Mouse (Mus musculus) forebrain, embryonic 11.5 days (tissue): ENCODE measurements at regions not wholly inside any gene's neighbourhood (a gene's known extent, or its start where the extent isn't known, plus 50 kb on each side); places are given as distances from the start of the nearest gene placed in this dataset.

Source experiments
- ATAC-seq: fragments of 200-750 bp; cut with Nextera tagmentation; replicated peaks from 2 replicates; pipeline ENCODE4 v1.8.0; 2017; ENCODE audit warnings: moderate TSS enrichment; ENCODE audit not compliant: low FRiP score
- DNase-seq: peaks from one replicate; pipeline ENCODE4 v3.0.0-alpha.2; 2017; ENCODE audit warnings: low spot score
- H3K27ac ChIP-seq: fragments of 300-500 bp; sonication (generic); 2 replicates; pipeline ENCODE4 v1.5.1; 2014; ENCODE audit warnings: low read depth, low read length
- H3K27me3 ChIP-seq: fragments of 300-500 bp; sonication (generic); 2 replicates; pipeline ENCODE4 v1.6.1; 2014; ENCODE audit warnings: mild to moderate bottlenecking, low read length, mixed read lengths; ENCODE audit not compliant: control insufficient read depth, insufficient read depth
- H3K36me3 ChIP-seq: fragments of 300-500 bp; sonication (generic); 2 replicates; pipeline ENCODE4 v1.6.1; 2014; ENCODE audit warnings: mild to moderate bottlenecking, low read length, moderate library complexity, mixed read lengths; ENCODE audit not compliant: control insufficient read depth, insufficient read depth
- H3K4me1 ChIP-seq: fragments of 300-500 bp; sonication (generic); replicated peaks from 2 replicates; pipeline ENCODE4 v1.6.1; 2014; ENCODE audit warnings: low read length, mixed read lengths; ENCODE audit not compliant: control insufficient read depth, insufficient read depth
- H3K4me2 ChIP-seq: fragments of 300-500 bp; sonication (generic); 2 replicates; pipeline ENCODE4 v1.6.1; 2014; ENCODE audit warnings: low read depth, mild to moderate bottlenecking, low read length, moderate library complexity, mixed read lengths; ENCODE audit not compliant: severe bottlenecking
- H3K4me3 ChIP-seq: fragments of 300-500 bp; sonication (generic); 2 replicates; pipeline ENCODE4 v1.5.1; 2014; ENCODE audit warnings: low read depth, low read length
- H3K9ac ChIP-seq: fragments of 300-500 bp; sonication (generic); 2 replicates; pipeline ENCODE4 v1.6.1; 2014; ENCODE audit warnings: low read length
- H3K9me3 ChIP-seq: fragments of 300-500 bp; sonication (generic); 2 replicates; pipeline ENCODE4 v1.6.1; 2016; ENCODE audit warnings: low read length, mixed read lengths; ENCODE audit not compliant: control insufficient read depth
- WGBS: fragments of 180-500 bp; shearing (Covaris S2); extraction: QIAGEN DNeasy Blood & Tissue Kit; methylation state at CpG from one replicate; pipeline ENCODE4 v1.1.7; 2014; 5-methylcytosine and 5-hydroxymethylcytosine counted together

DNA sequence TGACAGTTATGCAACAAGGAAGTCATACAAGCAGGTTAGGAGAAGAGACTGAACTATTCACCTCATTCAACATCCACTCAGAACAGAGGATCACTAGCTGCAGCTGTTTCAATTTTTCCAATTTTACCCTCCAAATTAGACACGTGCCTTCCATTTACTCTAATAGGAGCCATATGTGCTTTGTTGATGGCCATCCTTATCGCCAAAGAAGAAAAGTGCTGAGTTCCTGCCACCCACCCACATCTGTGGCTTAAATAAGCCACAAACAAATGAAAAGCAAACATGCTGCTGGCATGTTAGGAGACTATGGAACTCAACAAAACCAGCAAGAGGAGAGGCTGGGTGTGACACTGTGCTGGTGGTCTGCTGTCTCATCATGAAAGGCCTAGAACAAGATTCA lies 1786.1 kb downstream of the 9330182O14Rik start:
- WGBS, result 83% methylated on average over 2 of the region's 2 CpGs
- no peak overlapping the region for H3K27ac ChIP-seq

DNA sequence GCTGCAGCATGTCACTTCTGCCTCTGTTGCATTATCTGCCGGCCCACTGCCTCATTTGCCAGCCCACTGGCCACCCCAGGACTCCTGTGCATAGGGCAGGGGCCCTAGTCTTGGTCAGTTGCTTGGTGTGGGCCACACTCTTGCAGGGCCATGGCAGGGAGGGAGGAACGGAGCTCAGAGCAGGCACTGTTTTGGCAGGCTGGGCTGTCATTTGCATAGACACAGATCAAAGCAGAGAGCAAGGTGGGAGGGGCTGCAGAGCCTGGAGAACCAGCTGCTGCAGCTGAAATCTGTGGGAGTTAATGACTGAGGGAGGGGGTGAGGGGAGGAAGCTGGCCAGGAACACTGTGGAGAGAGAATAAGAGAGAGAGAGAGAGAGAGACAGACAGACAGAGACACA lies 1802.5 kb downstream of the 9330182O14Rik start:
- no peak overlapping the region for H3K27ac ChIP-seq
- H3K9ac ChIP-seq, result no peak overlapping the region
- H3K4me3 ChIP-seq, result no peak overlapping the region
- H3K4me1 ChIP-seq, result no peaks in the 10 kb centered on the region
- no peak overlapping the region for H3K4me2 ChIP-seq
- H3K9me3 ChIP-seq, result no peaks in the 10 kb centered on the region
- no peaks in the 10 kb centered on the region for H3K27me3 ChIP-seq
- ATAC-seq (peak; percentile 49; the same call in 1 of the 2 replicates), DNase-seq (no peak)
- 62% methylated on average over 2 of the region's 2 CpGs for WGBS
- H3K36me3 ChIP-seq, result no peaks in the 10 kb centered on the region

More for the DNA sequence above, 1786.1 kb downstream of the 9330182O14Rik start:
- Histone ChIP-seq H3K36me3 (no peaks in the 10 kb centered on the region), H3K4me1 (no peaks in the 10 kb centered on the region), H3K27me3 (no peaks in the 10 kb centered on the region), H3K4me3 (no peak overlapping the region), H3K4me2 (no peak overlapping the region), H3K9ac (no peak overlapping the region), H3K9me3 (no peaks in the 10 kb centered on the region)
- DNase-seq (no peak), ATAC-seq (no peak)

DNA sequence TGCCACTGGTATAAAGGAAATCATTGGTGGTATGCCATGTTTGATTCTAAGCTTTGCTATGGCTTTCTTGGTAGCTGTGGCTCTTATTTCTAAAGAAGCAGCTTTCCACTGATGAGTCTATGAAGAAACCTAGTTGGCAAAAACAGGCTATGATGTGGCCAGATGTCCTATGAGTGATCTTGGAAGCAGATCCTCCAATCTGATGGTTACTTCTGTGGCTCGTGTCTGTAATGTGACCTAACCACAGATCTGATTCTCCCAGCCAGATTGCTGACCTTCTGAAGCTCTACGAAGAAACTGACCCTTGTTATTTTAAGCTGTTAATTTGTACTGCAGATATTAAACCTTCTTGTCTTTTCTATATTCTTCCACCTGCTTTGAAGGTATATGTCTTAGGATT lies 1811.1 kb downstream of the 9330182O14Rik start:
- H3K4me3 ChIP-seq, result no peak overlapping the region
- ATAC-seq (no peak), DNase-seq (no peak)
- H3K27me3 ChIP-seq, result no peaks in the 10 kb centered on the region
- no peak overlapping the region for H3K9ac ChIP-seq
- H3K4me2 ChIP-seq, result no peak overlapping the region
- no peaks in the 10 kb centered on the region for H3K9me3 ChIP-seq
- no peaks in the 10 kb centered on the region for H3K36me3 ChIP-seq
- no peaks in the 10 kb centered on the region for H3K4me1 ChIP-seq
- H3K27ac ChIP-seq, result no peak overlapping the region
- 90% methylated on average over 2 of the region's 2 CpGs for WGBS

DNA sequence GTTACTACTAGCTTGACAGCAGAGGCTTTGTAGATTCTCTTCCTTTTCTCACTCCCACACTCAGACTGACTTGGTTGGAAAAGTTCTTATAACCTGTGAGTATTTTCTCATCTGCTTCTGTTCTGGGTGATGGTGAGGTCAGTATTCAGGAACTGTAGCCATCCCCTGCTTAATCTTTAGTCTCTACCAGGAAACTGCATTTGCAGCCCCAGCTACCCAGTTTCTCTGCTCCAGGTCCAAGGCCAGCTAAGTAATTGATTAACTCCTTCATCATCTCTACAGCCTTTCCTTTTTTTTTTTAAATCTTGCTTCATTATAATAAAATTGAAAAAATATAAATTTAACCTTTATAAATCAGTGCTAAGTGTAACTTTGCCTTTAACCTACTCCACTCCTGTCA lies 1813.7 kb downstream of the 9330182O14Rik start:
- Histone ChIP-seq H3K36me3 (no peaks in the 10 kb centered on the region), H3K27ac (no peak overlapping the region)
- DNase-seq, result no peak

DNA sequence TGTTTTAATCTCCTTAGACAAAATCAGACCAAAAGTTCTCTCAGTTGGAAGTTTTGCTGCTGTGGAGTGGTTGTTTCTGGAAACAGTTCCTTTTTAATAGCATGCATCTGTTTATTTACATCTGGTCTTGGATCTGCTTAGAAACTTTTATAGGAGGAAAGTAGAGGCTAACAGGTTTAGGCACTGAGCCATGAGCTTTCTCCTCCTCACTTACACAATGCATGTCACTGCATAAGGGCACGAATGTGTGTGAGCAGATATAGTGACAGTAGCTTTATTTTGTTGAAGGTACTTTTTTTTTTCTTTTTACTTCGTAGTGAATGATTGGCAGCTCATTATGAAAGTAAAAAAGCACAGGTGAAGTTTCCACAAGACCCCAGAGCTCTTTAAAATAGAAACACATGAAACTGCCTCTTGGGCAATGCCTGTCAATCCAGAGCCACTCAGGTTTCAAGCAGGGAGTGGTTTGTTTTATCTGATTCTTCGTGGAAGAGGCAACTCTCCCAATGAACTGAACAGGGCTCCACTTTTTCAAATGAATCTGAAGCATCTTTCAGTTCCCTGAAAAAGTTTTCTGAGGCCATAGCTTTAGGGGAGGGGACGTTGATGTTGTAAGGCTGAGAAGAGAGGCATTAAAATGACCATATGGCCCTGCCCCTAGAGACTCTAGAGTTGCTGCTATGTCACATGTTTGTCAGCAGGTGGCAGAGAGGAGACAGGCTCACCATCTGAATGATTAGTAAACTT lies 1814.4 kb downstream of the 9330182O14Rik start:
- no peak overlapping the region for H3K27ac ChIP-seq
- 52% methylated on average over 4 of the region's 4 CpGs for WGBS
- no peak overlapping the region for H3K4me3 ChIP-seq
- H3K9me3 ChIP-seq, result no peaks in the 10 kb centered on the region
- H3K4me1 ChIP-seq, result no peaks in the 10 kb centered on the region
- H3K27me3 ChIP-seq, result no peaks in the 10 kb centered on the region
- H3K4me2 ChIP-seq, result no peak overlapping the region
- H3K9ac ChIP-seq, result no peak overlapping the region
- DNase-seq (no peak), ATAC-seq (peak; percentile 73; the same call in 1 of the 2 replicates)
- H3K36me3 ChIP-seq, result no peaks in the 10 kb centered on the region

More for the DNA sequence above, 1813.7 kb downstream of the 9330182O14Rik start:
- Histone ChIP-seq H3K9ac (no peak overlapping the region), H3K4me3 (no peak overlapping the region), H3K9me3 (no peaks in the 10 kb centered on the region), H3K4me2 (no peak overlapping the region), H3K27me3 (no peaks in the 10 kb centered on the region), H3K4me1 (no peaks in the 10 kb centered on the region)
- ATAC-seq, result no peak

DNA sequence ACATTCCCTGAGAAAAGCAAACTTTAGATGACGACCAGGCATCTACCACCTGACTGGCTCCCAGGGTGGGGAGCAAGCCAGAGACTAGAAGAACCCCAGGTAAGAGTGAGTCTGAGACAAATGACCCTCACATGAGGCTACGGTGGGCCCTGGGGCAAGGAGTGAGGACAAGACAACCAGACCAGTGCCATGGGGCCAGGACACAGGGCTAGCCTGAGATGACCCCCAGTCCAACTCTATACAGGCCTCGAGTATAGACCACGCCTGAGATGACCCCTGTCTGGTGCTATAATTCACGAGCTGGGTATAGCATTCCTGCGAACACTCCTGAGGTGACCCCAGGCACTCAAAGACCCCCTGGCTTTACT lies 1814.9 kb downstream of the 9330182O14Rik start:
- DNase-seq (peak; percentile 50), ATAC-seq (no peak)
- no peaks in the 10 kb centered on the region for H3K4me1 ChIP-seq
- no peak overlapping the region for H3K27ac ChIP-seq
- no peak overlapping the region for H3K4me3 ChIP-seq
- H3K9me3 ChIP-seq, result no peaks in the 10 kb centered on the region
- H3K9ac ChIP-seq, result no peak overlapping the region
- H3K4me2 ChIP-seq, result no peak overlapping the region
- no peaks in the 10 kb centered on the region for H3K36me3 ChIP-seq
- 71% methylated on average over 6 of the region's 6 CpGs for WGBS
- H3K27me3 ChIP-seq, result no peaks in the 10 kb centered on the region

DNA sequence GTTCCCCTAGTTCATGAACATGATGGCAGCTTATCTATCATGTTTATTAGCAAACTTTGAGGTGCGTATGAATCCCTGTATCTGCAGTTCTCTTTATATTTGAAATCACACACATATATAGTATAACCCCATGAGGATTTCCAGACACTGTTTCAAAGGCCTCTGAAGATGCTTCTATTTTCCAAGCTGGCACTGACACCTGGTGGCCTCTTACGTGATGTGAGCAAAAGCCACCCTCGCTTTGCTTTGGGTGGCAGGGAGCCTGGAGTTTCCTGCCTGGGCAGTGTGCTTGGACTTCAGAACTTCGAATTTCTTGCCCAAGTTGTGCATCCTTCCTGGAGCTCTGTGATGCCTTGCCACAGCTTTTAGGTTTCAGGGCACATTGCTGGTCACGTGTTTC lies 1817.1 kb downstream of the 9330182O14Rik start:
- H3K36me3 ChIP-seq, result no peaks in the 10 kb centered on the region
- no peaks in the 10 kb centered on the region for H3K9me3 ChIP-seq
- ATAC-seq (no peak), DNase-seq (no peak)
- no peak overlapping the region for H3K4me3 ChIP-seq
- 84% methylated on average over 5 of the region's 5 CpGs for WGBS
- no peaks in the 10 kb centered on the region for H3K4me1 ChIP-seq
- H3K4me2 ChIP-seq, result no peak overlapping the region
- H3K27ac ChIP-seq, result no peak overlapping the region
- no peaks in the 10 kb centered on the region for H3K27me3 ChIP-seq
- no peak overlapping the region for H3K9ac ChIP-seq

DNA sequence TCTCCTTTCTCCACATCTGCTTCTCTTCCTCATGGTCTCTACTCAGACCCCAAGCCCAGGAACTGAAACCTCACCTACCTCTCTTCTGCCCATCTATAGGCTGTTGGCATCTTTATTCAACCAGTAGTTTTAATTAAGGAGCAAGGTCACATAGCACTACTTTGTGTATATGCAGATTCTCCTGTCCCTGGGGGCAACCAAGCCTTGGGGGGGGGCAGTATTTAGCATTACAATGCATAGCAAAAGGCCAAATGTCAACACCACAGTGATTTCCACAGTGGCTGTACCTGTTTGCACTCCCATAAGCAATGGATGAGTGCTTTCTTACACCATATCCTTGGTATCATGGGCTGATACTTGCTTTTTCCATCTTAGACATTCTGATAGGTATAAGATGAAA lies 1826.4 kb downstream of the 9330182O14Rik start:
- Histone ChIP-seq H3K27me3 (no peaks in the 10 kb centered on the region), H3K4me1 (no peaks in the 10 kb centered on the region), H3K9ac (no peak overlapping the region), H3K27ac (no peak overlapping the region), H3K36me3 (no peaks in the 10 kb centered on the region), H3K9me3 (no peaks in the 10 kb centered on the region), H3K4me3 (no peak overlapping the region), H3K4me2 (no peak overlapping the region)
- ATAC-seq (no peak), DNase-seq (no peak)

DNA sequence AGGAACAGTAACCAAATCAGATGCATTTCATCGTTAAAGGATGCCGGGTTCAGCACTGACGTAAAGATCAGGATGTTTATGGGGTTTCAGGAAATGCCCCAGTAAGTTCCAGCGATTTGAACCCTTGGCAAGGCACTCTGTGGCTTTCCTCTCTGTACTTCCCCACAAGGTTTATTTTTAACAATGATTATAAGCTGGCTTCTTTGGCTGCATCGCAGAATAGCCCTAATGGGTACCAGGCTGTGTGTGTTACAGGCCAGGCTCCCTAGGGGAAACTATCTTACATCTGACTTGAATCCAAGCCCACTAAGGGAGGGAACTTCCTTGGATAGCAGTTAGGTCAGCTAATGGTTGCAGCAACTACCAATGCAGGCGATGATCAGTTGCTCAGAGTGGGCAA lies 1836.7 kb downstream of the 9330182O14Rik start:
- Histone ChIP-seq H3K36me3 (no peaks in the 10 kb centered on the region), H3K27me3 (no peaks in the 10 kb centered on the region), H3K27ac (no peak overlapping the region), H3K9me3 (no peaks in the 10 kb centered on the region), H3K4me1 (no peaks in the 10 kb centered on the region), H3K9ac (no peak overlapping the region), H3K4me2 (no peak overlapping the region), H3K4me3 (no peak overlapping the region)
- ATAC-seq (no peak), DNase-seq (no peak)
- WGBS, result 90% methylated on average over 6 of the region's 6 CpGs
